Mouse (Mus musculus): ENCODE results near the gene Cfap77.

GRCm38 (mm10) chr2:28988781-28989180, 66.1 kb downstream of the Cfap77 start:
- TF ChIP-seq CTCF (IDR thresholded peaks at IDR 0.05; ENCODE audit: insufficient read depth, low read depth, low read length) (no peak), POLR2A (IDR thresholded peaks at IDR 0.05; ENCODE audit: insufficient read depth, low read depth, low read length) (no peak)
